Mouse (Mus musculus) macrophage (primary cell): ENCODE data around the gene Atl1. TPM values are rescaled to one million over a fixed set of nuclear protein-coding genes. Genes with fewer than 3 reads are reported as not detected.

Experiments
- H3K27ac ChIP-seq: fragments of 350-480 bp; formaldehyde crosslinking; 2 replicates; pipeline ENCODE4 v1.9.0; 2021
- H3K36me3 ChIP-seq: fragments of 350-480 bp; formaldehyde crosslinking; 2 replicates; pipeline ENCODE4 v1.9.0; 2021; ENCODE audit errors: inconsistent target
- H3K4me3 ChIP-seq: fragments of 350-480 bp; formaldehyde crosslinking; 2 replicates; pipeline ENCODE4 v1.9.0; 2021; ENCODE audit errors: inconsistent target
- H3K79me2 ChIP-seq: fragments of 350-480 bp; formaldehyde crosslinking; 2 replicates; pipeline ENCODE4 v1.9.0; 2021; ENCODE audit errors: inconsistent target
- WGBS: methylation state at CpG from one replicate; pipeline ENCODE4 v1.1.7; 2026; ENCODE audit warnings: inconsistent platforms; ENCODE audit not compliant: missing documents; 5-methylcytosine and 5-hydroxymethylcytosine counted together
- polyA plus RNA-seq: library from polyadenylated mRNA; stranded (reverse); fragments of 250-400 nt; gene quantifications from 3 replicates; pipeline ENCODE4 v1.2.4, GENCODE M21; 2018; ENCODE audit warnings: inconsistent platforms

Gene Atl1
- polyA plus RNA-seq, 1 experiment from 2014 or later, result 0.96 TPM

DNA sequence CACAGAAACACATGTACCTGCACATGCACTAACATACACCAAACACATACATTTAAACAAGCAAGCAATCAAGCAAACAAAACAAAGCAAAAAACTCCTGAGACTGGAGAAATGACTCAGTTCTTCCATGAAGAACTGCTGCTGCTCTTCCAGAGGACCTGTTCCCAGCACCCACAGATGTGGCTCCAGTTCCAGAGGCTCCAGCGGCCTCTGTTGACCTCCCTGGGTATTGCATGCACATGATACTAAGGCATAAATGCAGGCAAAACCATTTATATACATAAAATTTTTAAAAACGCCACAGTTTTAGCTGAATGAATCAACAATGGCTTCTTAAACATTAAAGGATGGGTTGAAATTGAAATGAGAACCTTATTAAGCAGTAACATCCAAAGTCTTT, 46.9 kb downstream of the Atl1 start:
- Histone ChIP-seq H3K4me3 (no peak overlapping the region), H3K36me3 (no peaks in the 10 kb centered on the region), H3K79me2 (no peaks in the 10 kb centered on the region), H3K27ac (no peak overlapping the region)
- 96% methylated on average over 2 of the region's 2 CpGs for WGBS

DNA sequence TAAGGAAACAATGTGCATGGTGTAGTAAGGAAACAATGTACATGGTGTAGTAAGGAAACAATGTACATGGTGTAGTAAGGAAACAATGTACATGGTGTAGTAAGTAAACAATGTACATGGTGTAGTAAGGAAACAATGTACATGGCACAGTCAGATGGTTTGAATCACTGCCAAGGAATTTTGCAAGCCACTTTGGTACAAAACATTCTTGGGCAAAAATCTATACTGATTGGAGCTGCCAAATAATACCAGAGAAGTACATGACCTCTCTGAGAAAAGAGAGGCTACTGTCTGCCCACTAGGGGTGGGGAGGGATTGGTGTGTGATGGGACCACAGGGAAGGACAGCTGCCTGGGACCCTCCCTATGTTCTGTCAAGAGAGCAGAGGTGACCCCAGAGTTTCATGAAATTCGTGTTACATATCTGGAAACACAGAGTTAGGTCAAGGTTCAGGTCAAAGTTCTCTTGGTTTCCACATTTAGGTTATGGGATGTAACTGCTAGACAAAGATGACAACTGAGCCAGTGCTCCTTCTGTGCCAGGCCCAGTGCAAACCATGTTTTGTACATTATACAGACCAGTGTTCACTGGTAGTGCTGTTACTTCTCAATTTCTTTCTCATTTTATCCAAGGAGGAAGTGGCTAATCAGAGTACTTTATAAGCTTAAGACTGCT, 49.4 kb downstream of the Atl1 start:
- H3K79me2 ChIP-seq, result no peaks in the 10 kb centered on the region
- no peak overlapping the region for H3K27ac ChIP-seq
- H3K36me3 ChIP-seq, result no peaks in the 10 kb centered on the region
- 88% methylated on average over 1 of the region's 1 CpGs for WGBS
- H3K4me3 ChIP-seq, result no peak overlapping the region

DNA sequence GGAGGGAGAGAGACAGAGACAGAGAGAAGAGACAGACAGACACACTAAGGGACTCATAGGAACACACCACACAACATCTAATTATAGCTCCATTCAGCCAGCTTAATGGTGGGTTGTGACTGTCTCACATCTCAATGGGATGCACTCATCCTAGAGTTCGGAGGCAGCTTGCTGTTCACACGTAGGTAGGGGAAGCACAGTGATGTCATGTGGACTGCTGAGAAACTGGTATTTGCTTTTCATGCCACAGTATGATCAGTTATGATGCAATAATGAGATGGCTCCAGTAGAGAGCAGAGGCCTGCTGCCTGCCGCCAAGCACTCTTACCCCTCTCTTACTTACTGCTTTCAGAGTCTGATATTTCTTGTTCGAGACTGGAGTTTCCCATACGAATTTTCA, 53.4 kb downstream of the Atl1 start:
- no peak overlapping the region for H3K4me3 ChIP-seq
- no peak overlapping the region for H3K27ac ChIP-seq
- no peaks in the 10 kb centered on the region for H3K79me2 ChIP-seq
- H3K36me3 ChIP-seq, result no peaks in the 10 kb centered on the region
- 98% methylated on average over 5 of the region's 5 CpGs for WGBS

DNA sequence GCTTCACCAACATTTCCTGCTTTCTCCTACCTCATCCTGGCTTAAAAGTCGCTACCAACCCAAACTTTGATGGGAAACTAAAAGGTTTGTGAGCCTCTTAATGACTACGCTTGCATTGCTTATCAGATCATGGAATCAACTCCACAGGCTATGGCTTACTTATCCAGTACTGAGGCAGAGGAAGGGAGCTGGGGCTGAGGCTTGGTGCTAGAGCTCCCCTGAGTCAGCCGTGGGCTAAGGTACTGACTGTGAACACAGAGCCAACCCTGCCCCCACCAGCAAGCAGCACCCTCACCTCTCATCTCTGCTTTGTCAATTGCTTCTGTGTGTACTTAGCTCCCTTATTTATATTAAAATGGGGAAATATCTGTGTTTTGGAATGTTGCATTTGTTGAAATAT, 55.1 kb downstream of the Atl1 start:
- Histone ChIP-seq H3K79me2 (no peaks in the 10 kb centered on the region), H3K27ac (no peak overlapping the region), H3K4me3 (no peak overlapping the region), H3K36me3 (no peaks in the 10 kb centered on the region)
- WGBS, result 92% methylated on average over 3 of the region's 3 CpGs

DNA sequence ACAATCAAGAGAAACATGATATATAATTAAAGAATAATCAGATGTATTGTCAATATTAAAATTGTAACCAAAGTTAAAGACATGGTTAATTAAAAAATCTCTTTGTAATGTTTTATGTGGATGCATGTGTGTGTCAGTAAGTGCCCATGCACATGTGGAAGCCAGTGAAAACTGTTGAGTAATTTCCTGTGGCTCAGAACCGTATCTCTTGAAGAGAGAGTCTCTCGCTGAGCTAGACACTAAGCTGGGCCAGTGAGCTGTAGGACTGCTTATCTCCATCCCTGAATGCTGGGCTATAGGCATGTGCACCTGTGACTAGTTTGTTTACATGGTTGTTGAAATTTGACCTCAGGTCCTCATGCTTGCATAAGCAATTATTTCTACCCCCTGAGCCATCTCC, 65.0 kb downstream of the Atl1 start:
- no peaks in the 10 kb centered on the region for H3K79me2 ChIP-seq
- peaks cover 13% of the 10 kb centered on the region; the same call in 1 of the 2 replicates for H3K36me3 ChIP-seq
- 49% methylated on average over 2 of the region's 2 CpGs for WGBS
- no peak overlapping the region for H3K4me3 ChIP-seq
- H3K27ac ChIP-seq, result no peak overlapping the region

DNA sequence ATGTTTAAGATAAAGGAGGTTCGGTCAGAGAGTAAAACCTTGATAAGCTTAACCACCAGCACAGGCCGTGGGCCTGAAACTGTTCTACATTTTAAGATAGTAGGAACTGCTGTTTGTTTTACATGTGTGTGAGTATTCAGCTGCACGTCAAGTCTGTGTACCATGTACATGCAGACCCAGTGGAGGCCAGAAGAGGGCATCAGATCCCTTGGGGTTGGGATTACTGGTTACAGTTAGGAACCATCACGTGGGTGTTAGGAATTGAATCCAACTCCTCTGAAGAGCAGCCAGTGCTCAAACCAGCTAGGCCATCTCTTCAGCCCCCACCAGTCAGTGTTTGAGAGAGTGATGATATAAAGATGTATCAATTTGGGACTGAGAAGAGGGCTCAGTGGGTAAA, 70.1 kb downstream of the Atl1 start:
- Histone ChIP-seq H3K27ac (no peak overlapping the region), H3K79me2 (no peaks in the 10 kb centered on the region), H3K4me3 (no peak overlapping the region), H3K36me3 (peaks cover 55% of the 10 kb centered on the region)
- WGBS, result 78% methylated on average over 4 of the region's 4 CpGs

DNA sequence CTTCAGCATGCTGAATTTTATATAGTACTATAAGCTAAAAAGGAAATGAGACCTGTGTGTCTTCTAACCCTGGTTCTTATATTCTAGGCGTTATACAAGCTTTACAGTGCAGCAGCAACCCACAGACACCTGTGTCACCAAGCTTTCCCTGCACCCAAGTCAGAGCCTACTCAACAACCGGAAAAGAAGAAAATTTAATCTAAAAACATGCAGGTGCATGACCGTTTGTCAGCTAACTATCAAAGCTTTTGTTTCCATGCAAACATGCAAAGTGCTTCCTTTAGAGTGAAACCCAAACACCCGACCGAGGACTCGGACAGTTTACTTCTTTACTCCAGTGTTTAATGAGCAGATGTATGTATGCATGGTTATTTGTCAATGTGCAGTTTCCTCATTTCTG, 70.7 kb downstream of the Atl1 start:
- Histone ChIP-seq H3K36me3 (peaks cover 62% of the 10 kb centered on the region), H3K27ac (no peak overlapping the region)
- WGBS, result 94% methylated on average over 6 of the region's 6 CpGs

DNA sequence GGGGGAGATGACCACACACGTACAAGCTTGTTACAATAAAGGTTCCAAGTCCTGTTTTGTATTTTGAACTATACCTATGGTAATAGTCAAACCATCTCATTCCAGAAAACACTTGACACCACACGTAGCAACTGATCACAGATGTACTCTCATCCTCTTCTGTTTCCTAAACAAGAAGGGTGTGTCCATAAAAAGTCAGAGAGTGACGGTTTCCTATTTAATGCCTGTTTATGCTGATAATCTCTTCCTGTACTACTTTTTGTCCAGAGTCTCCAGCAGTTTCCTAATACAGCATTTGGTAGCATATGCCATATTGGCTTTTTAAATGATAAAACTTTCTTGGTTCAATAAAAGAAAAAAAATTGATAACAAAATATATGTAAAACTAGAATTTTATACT, 73.2 kb downstream of the Atl1 start:
- no peak overlapping the region for H3K27ac ChIP-seq
- peaks cover 79% of the 10 kb centered on the region for H3K36me3 ChIP-seq
- H3K79me2 ChIP-seq, result peaks cover 11% of the 10 kb centered on the region; the same call in 1 of the 2 replicates
- no peak overlapping the region for H3K4me3 ChIP-seq
- WGBS, result 89% methylated on average over 3 of the region's 3 CpGs

More for the DNA sequence above, 70.7 kb downstream of the Atl1 start:
- H3K79me2 ChIP-seq, result no peaks in the 10 kb centered on the region
- H3K4me3 ChIP-seq, result no peak overlapping the region

DNA sequence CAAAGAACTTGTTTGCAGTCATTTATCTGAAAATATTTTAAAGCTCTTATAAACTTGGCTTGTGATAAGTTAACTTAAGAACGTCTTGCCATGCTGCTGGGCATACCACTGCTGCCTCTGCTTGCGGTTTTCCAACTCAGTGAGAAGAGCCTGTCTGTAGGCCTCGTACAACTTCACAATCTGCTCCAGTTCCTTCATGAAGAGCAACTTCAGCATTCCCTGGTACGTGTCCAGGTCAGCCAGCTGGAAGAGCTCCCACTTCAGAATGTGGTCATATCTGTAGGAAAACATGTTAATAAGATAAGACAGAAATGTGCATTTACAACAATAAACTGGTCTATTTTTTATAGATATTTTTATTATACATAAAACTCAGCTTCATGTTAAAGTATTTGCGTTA, 73.7 kb downstream of the Atl1 start:
- H3K36me3 ChIP-seq, result peaks cover 84% of the 10 kb centered on the region
- H3K79me2 ChIP-seq, result peaks cover 15% of the 10 kb centered on the region; the same call in 1 of the 2 replicates
- no peak overlapping the region for H3K4me3 ChIP-seq
- 95% methylated on average over 5 of the region's 5 CpGs for WGBS
- no peak overlapping the region for H3K27ac ChIP-seq

DNA sequence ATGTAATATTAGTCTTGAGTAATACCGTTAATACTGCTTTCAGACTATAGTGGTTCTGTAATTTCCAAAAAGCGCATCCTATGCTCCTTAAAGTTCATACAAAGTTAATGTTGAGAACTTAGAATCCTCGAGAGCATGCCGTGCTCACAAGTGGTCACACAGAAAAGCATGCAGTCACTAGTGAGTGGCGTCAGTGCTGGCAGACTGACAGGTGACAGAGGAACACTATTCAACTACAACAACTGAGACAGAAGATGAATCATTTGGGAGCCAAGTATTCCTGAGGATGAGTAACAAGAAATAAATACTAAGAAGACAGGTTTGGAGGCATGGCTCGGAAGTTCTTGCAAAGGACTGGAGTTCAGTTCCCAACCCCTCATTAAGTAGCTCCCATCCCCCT, 74.7 kb downstream of the Atl1 start:
- Histone ChIP-seq H3K4me3 (no peak overlapping the region), H3K36me3 (peaks cover 89% of the 10 kb centered on the region), H3K27ac (no peak overlapping the region), H3K79me2 (peaks cover 25% of the 10 kb centered on the region; the same call in 1 of the 2 replicates)
- 95% methylated on average over 6 of the region's 6 CpGs for WGBS

DNA sequence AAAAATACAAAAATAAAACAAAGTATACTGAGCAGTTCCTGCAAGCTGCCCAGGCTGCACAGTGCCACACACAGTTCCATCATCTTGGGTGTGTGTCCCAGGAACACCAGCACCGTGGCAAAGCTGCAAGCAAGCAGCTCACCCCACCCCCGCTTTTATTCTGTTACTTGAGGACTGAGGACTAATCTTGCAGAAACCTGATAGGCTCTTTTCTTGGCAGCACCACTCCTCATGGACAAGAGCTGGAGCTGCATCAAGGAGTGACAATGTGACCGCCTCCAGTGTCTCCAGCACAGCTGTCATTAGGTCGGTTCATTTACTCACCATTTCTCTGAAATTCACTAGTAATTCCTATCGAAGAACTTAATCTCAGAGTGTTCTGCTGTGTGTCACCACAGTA, 75.7 kb downstream of the Atl1 start:
- WGBS, result 96% methylated on average over 5 of the region's 5 CpGs
- no peak overlapping the region for H3K27ac ChIP-seq
- H3K36me3 ChIP-seq, result peaks cover 92% of the 10 kb centered on the region
- H3K79me2 ChIP-seq, result peaks cover 36% of the 10 kb centered on the region; the same call in 1 of the 2 replicates
- no peak overlapping the region for H3K4me3 ChIP-seq

DNA sequence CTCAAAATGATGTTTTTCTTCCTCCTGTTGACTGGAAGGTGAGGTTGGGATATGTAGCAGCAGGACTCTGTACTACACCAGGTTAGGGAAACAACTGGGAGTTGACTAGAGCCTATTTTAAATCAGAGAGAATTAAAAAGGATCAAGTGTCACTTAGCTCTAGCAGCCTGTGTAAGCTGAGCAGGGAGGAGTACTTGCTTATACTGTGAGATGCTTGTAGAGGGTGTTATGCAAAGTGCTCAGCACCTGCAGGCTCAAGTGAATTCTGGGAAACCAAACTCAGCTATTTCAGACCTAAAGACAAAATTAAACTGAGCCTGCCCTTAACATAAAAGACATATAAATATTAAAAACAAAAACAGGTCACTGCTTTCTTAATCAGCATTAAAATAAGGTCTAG, 81.3 kb downstream of the Atl1 start:
- Histone ChIP-seq H3K36me3 (peaks cover 53% of the 10 kb centered on the region), H3K27ac (no peak overlapping the region), H3K4me3 (no peak overlapping the region), H3K79me2 (peaks cover 91% of the 10 kb centered on the region)

DNA sequence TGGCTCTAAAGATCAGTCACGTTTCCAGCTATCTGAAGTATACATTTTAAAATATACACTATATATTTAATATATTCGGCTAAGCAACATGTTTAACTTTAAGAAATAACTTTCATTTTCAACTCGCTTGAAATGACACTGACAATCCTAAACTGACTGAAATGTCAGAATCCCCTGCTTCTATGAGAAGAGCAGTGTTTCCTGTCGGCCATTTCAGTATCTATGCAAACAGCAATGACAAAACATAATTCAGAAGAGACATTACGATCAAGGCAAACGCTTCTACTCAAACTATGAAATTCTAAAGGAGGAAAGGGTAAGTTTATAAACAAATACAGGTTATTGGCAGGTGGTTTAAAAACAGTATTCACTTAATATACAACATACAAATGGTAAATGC, 84.3 kb downstream of the Atl1 start:
- peaks cover 29% of the 10 kb centered on the region; the same call in 1 of the 2 replicates for H3K36me3 ChIP-seq
- WGBS, result 75% methylated on average over 6 of the region's 6 CpGs
- no peak overlapping the region for H3K27ac ChIP-seq
- H3K79me2 ChIP-seq, result peaks cover 100% of the 10 kb centered on the region
- no peak overlapping the region for H3K4me3 ChIP-seq

DNA sequence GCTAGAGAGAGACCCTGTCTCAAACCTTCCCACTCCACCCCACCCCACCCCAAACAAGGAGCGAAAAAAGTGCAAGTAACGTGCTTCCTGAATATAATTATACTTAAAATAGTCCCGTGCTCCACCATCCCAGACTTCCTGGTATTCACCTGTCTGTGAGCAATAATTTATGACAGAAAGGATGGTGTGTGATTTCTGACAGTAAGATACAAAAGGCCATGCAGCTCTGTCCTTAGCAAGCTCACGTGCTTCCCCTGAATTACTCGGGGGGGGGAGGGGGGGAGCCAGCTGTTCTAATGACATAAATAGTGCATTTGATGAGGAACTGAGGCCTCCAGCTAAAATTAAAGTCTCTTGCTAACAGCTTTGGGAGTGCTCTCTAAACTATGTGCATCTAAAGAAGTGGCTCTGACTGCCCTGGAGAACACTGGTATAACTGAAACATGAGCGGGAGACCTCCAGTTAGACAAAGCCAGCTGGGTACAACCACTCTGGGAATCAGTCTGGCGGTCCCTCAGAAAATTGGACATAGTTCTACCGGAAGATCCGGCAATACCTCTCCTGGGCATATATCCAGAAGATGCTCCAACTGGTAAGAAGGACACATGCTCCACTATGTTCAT, 85.1 kb downstream of the Atl1 start:
- H3K4me3 ChIP-seq, result no peak overlapping the region
- H3K27ac ChIP-seq, result 0 out of 2 replicates have a peak overlapping the region, but pooled peaks have one; percentile 1
- 49% methylated on average over 9 of the region's 9 CpGs for WGBS
- peaks cover 28% of the 10 kb centered on the region; the same call in 1 of the 2 replicates for H3K36me3 ChIP-seq
- H3K79me2 ChIP-seq, result peaks cover 100% of the 10 kb centered on the region

DNA sequence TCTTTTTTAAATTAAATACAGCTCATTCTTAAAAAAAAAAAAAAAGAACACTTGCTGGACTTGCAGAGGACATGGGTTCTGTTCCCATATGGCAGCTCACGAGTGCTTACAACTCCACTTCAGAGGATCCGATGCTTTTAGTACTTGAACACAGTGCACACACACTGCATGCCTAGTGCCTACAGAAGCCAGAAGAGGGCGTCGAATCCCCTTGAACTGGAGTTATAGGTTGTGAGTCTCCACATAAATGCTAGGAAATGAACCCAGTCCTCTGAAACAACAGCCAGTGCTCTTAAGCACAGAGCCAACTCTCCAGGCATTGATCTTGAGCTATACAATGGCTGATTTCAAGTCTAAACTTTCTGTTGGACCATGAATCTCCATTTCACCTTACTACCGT, 90.5 kb downstream of the Atl1 start:
- no peak overlapping the region for H3K4me3 ChIP-seq
- H3K27ac ChIP-seq, result no peak overlapping the region
- WGBS, result 87% methylated on average over 5 of the region's 5 CpGs
- peaks cover 87% of the 10 kb centered on the region for H3K79me2 ChIP-seq
- H3K36me3 ChIP-seq, result peaks cover 26% of the 10 kb centered on the region; the same call in 1 of the 2 replicates
